Mouse (Mus musculus): ENCODE results near the gene Nrap. TPM values are rescaled to one million over a fixed set of nuclear protein-coding genes. Genes with fewer than 3 reads are reported as not detected.
A peak's percentile ranks its signal among the peaks of the same experiment; 100 is the strongest.

Nrap gene
- total and polyA plus RNA-seq, 3 experiments = 0.08 to 0.11 TPM; not detected in 1

DNA sequence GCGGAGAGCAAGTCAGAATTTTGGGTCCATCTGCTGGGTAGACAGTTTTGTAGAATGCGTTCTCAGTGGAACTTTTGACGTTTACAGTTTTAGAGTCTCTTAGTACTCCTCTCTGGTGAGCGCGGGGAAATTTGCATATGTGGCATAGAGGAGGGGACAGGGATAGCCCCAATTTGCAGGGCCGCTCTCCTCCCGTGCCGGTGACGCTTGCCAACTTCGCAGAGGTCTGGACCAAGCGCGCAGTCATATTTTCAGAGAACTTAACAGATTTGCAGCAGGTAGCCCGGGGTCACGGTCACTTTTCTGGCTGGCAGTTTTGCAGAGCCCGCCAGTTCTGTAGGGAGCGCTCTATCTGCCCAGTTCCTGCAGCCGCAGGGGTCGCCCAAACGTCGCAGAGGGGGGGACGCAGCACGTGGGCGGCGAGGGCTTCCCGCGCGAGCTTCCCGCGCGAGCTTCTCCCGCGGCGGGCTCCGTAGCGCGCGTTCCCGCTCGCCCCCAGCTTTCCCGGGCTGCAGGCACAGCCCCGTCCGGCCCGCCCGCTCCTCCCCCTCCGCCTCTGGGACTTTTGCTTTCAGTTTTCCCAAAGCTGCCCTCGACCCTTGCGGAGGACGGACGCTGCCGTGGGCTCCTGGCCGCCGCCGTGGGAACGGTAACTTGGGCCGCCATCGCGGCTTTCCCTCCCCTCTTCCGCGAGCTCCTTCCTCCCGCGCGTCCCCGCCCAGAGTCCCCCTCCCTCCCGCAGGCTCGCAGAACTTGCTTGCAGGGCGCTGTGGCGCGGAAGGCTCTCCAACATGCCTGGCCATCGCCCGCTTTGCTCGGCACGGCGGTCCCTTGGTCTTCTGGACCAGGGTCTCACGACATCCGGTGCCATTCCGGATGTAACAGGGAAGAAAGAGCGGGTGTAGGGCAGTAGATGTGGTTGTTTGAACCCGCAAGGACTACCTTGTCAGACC, 7.1 kb upstream of the Nrap start, which contains the start of gene Casp7 (continued):
- TF ChIP-seq TAL1 (IDR thresholded peaks at IDR 0.05; ENCODE audit: low read length) (no peak), MYC (IDR thresholded peaks at IDR 0.05; ENCODE audit: low read depth, low read length) (peak; percentile 80), ETS1 (IDR thresholded peaks at IDR 0.05; ENCODE audit: low read depth, low read length) (peak; percentile 9; the same call in 1 of the 2 replicates), POLR2A (IDR thresholded peaks at IDR 0.05; ENCODE audit: control insufficient read depth in 1 of 2, insufficient read depth in 1 of 2, low read depth in 1 of 2, low read length in 2 of 2, poor library complexity in 1 of 2) (peak; percentile 26 to 61; a peak in 3 of 4 replicates), HCFC1 (IDR thresholded peaks at IDR 0.05; ENCODE audit: low read depth, low read length) (peak; percentile 41; the same call in 1 of the 2 replicates), KAT2A (conservative IDR thresholded peaks at IDR 0.05; ENCODE audit: low read depth, low read length) (no peak), GABPA (IDR thresholded peaks at IDR 0.05; ENCODE audit: low read depth, low read length) (no peak), ZKSCAN1 (IDR thresholded peaks at IDR 0.05; ENCODE audit: low read depth, low read length) (no peak), CTCF (IDR thresholded peaks at IDR 0.05 in 2 of 3, conservative IDR thresholded peaks at IDR 0.05 in 1 of 3; ENCODE audit: control insufficient read depth in 1 of 3, insufficient read depth in 1 of 3, low read depth in 2 of 3, low read length in 3 of 3, poor library complexity in 1 of 3, severe bottlenecking in 1 of 3) (peak in 2 of 3 experiments; percentile 26 to 32; a peak in 3 of 6 replicates), ZNF384 (IDR thresholded peaks at IDR 0.05; ENCODE audit: low read depth, low read length) (no peak), SMC3 (IDR thresholded peaks at IDR 0.05; ENCODE audit: low read depth, low read length) (no peak), BHLHE40 (IDR thresholded peaks at IDR 0.05; ENCODE audit: borderline replicate concordance, low read depth, low read length) (peak; percentile 53; the same call in 1 of the 2 replicates), ZMIZ1 (IDR thresholded peaks at IDR 0.05; ENCODE audit: low read depth, low read length) (no peak), EP300 (IDR thresholded peaks at IDR 0.05; ENCODE audit: low read depth in 1 of 2, low read length in 2 of 2) (peak in 1 of 2 experiments; percentile 32; a peak in 2 of 4 replicates), GATA1 (IDR thresholded peaks at IDR 0.05; ENCODE audit: low read depth, low read length) (no peak), TCF12 (IDR thresholded peaks at IDR 0.05; ENCODE audit: low read depth, low read length) (peak; percentile 34; the same call in 1 of the 2 replicates), RCOR1 (IDR thresholded peaks at IDR 0.05; ENCODE audit: low read depth, low read length) (no peak), MAFK (IDR thresholded peaks at IDR 0.05; ENCODE audit: borderline replicate concordance, low read depth, low read length) (no peak), CHD2 (IDR thresholded peaks at IDR 0.05; ENCODE audit: low read length) (no peak), MXI1 (IDR thresholded peaks at IDR 0.05; ENCODE audit: low read depth, low read length) (peak; percentile 67), USF2 (IDR thresholded peaks at IDR 0.05; ENCODE audit: borderline replicate concordance in 1 of 2, insufficient read depth in 1 of 2, low read depth in 1 of 2, low read length in 2 of 2) (no peak), TBP (IDR thresholded peaks at IDR 0.05; ENCODE audit: low read depth, low read length) (no peak), SIN3A (IDR thresholded peaks at IDR 0.05; ENCODE audit: low read length) (peak; percentile 18; the same call in 1 of the 2 replicates), UBTF (IDR thresholded peaks at IDR 0.05; ENCODE audit: borderline replicate concordance, insufficient read depth, low read depth, low read length) (0 out of 2 replicates have a peak, but pooled peaks have one; percentile 46)
